Mouse (Mus musculus): ENCODE results near the gene 4930453N24Rik. TPM values are rescaled to one million over a fixed set of nuclear protein-coding genes. Genes with fewer than 3 reads are reported as not detected.
A peak's percentile ranks its signal among the peaks of the same experiment; 100 is the strongest.

Gene 4930453N24Rik
- polyA plus RNA-seq, 1 experiment = 15.8 TPM

- Histone ChIP-seq H3K4me3 (ENCODE audit: insufficient read depth, poor library complexity, severe bottlenecking) (no peak overlapping the region), H3ac (ENCODE audit: control insufficient read depth, insufficient read length, low read depth) (no peak overlapping the region), H3K79me3 (ENCODE audit: low read depth) (no peaks in the 10 kb centered on the region), H3K27me3 (ENCODE audit: control insufficient read depth, insufficient read depth, insufficient read length) (no peaks in the 10 kb centered on the region), H3K79me2 (ENCODE audit: control insufficient read depth, insufficient read depth) (no peaks in the 10 kb centered on the region), H3K36me3 (ENCODE audit: control insufficient read depth, insufficient read depth) (peaks cover 9% of the 10 kb centered on the region)
- TF ChIP-seq USF1 (IDR thresholded peaks at IDR 0.05; ENCODE audit: low read depth) (peak; percentile 58), CTCF (IDR thresholded peaks at IDR 0.05; ENCODE audit: control insufficient read depth, insufficient read depth, insufficient read length) (no peak)
Observed at GRCm38 (mm10) chr16:64758561-64759244, 12.3 kb downstream of the 4930453N24Rik start.

- H3K36me3 ChIP-seq (ENCODE audit: control insufficient read depth, insufficient read depth) = peaks cover under 1% of the 10 kb centered on the region
- TF ChIP-seq MYOD1 (IDR thresholded peaks at IDR 0.05; ENCODE audit: control insufficient read depth, insufficient read length, low read depth) (no peak), CTCF (IDR thresholded peaks at IDR 0.05; ENCODE audit: control insufficient read depth, insufficient read depth, insufficient read length) (no peak), CEBPB (IDR thresholded peaks at IDR 0.05; ENCODE audit: low read depth) (no peak), USF1 (IDR thresholded peaks at IDR 0.05; ENCODE audit: low read depth) (no peak), FOSL1 (IDR thresholded peaks at IDR 0.05; ENCODE audit: insufficient read depth, low read length, poor library complexity, severe bottlenecking) (no peak), MAX (IDR thresholded peaks at IDR 0.05) (no peak), MYOG (IDR thresholded peaks at IDR 0.05; ENCODE audit: control insufficient read depth, extremely low read depth, insufficient read length) (no peak)
- no peak overlapping the region for H3ac ChIP-seq (ENCODE audit: control insufficient read depth, insufficient read length, low read depth)
- no peaks in the 10 kb centered on the region for H3K27me3 ChIP-seq (ENCODE audit: control insufficient read depth, insufficient read depth, insufficient read length)
- H3K79me2 ChIP-seq (ENCODE audit: control insufficient read depth, insufficient read depth) = no peaks in the 10 kb centered on the region
- H3K79me3 ChIP-seq (ENCODE audit: low read depth) = no peaks in the 10 kb centered on the region
- no peak overlapping the region for H3K4me3 ChIP-seq (ENCODE audit: insufficient read depth, poor library complexity, severe bottlenecking)
Observed at GRCm38 (mm10) chr16:64757666-64758400, 13.1 kb downstream of the 4930453N24Rik start.

- H3K36me3 ChIP-seq (ENCODE audit: control insufficient read depth, insufficient read depth) = no peaks in the 10 kb centered on the region
- H3ac ChIP-seq (ENCODE audit: control insufficient read depth, insufficient read length, low read depth) = no peak overlapping the region
- H3K27me3 ChIP-seq (ENCODE audit: control insufficient read depth, insufficient read depth, insufficient read length) = no peaks in the 10 kb centered on the region
- H3K4me3 ChIP-seq (ENCODE audit: insufficient read depth, poor library complexity, severe bottlenecking) = no peak overlapping the region
- no peak for TF ChIP-seq CEBPB (IDR thresholded peaks at IDR 0.05; ENCODE audit: low read depth)
- TF ChIP-seq MAX (IDR thresholded peaks at IDR 0.05) = no peak
- TF ChIP-seq USF1 (IDR thresholded peaks at IDR 0.05; ENCODE audit: low read depth) = no peak
- no peak for TF ChIP-seq FOSL1 (IDR thresholded peaks at IDR 0.05; ENCODE audit: insufficient read depth, low read length, poor library complexity, severe bottlenecking)
- TF ChIP-seq MYOG (IDR thresholded peaks at IDR 0.05; ENCODE audit: control insufficient read depth, extremely low read depth, insufficient read length) = no peak
- no peak for TF ChIP-seq CTCF (IDR thresholded peaks at IDR 0.05; ENCODE audit: control insufficient read depth, insufficient read depth, insufficient read length)
- TF ChIP-seq MYOD1 (IDR thresholded peaks at IDR 0.05; ENCODE audit: control insufficient read depth, insufficient read length, low read depth) = no peak
- H3K79me3 ChIP-seq (ENCODE audit: low read depth) = no peaks in the 10 kb centered on the region
- no peaks in the 10 kb centered on the region for H3K79me2 ChIP-seq (ENCODE audit: control insufficient read depth, insufficient read depth)
Observed at GRCm38 (mm10) chr16:64756321-64756720, 14.6 kb downstream of the 4930453N24Rik start.

GRCm38 (mm10) chr16:64754743-64755139 is 16.2 kb downstream of the 4930453N24Rik start:
- Histone ChIP-seq H3K79me2 (ENCODE audit: control insufficient read depth, insufficient read depth) (no peaks in the 10 kb centered on the region), H3K36me3 (ENCODE audit: control insufficient read depth, insufficient read depth) (no peaks in the 10 kb centered on the region), H3K4me3 (ENCODE audit: insufficient read depth, poor library complexity, severe bottlenecking) (no peak overlapping the region), H3K79me3 (ENCODE audit: low read depth) (no peaks in the 10 kb centered on the region), H3ac (ENCODE audit: control insufficient read depth, insufficient read length, low read depth) (no peak overlapping the region), H3K27me3 (ENCODE audit: control insufficient read depth, insufficient read depth, insufficient read length) (no peaks in the 10 kb centered on the region)
- TF ChIP-seq USF1 (IDR thresholded peaks at IDR 0.05; ENCODE audit: low read depth) = no peak
- no peak for TF ChIP-seq MAX (IDR thresholded peaks at IDR 0.05)
- TF ChIP-seq MYOG (IDR thresholded peaks at IDR 0.05; ENCODE audit: control insufficient read depth, extremely low read depth, insufficient read length) = no peak
- TF ChIP-seq CTCF (IDR thresholded peaks at IDR 0.05; ENCODE audit: control insufficient read depth, insufficient read depth, insufficient read length) = no peak
- no peak for TF ChIP-seq MYOD1 (IDR thresholded peaks at IDR 0.05; ENCODE audit: control insufficient read depth, insufficient read length, low read depth)
- no peak for TF ChIP-seq FOSL1 (IDR thresholded peaks at IDR 0.05; ENCODE audit: insufficient read depth, low read length, poor library complexity, severe bottlenecking)
- TF ChIP-seq CEBPB (IDR thresholded peaks at IDR 0.05; ENCODE audit: low read depth) = no peak

- Histone ChIP-seq H3K36me3 (ENCODE audit: control insufficient read depth, insufficient read depth) (no peaks in the 10 kb centered on the region), H3K27me3 (ENCODE audit: control insufficient read depth, insufficient read depth, insufficient read length) (no peaks in the 10 kb centered on the region), H3K79me3 (ENCODE audit: low read depth) (no peaks in the 10 kb centered on the region), H3K79me2 (ENCODE audit: control insufficient read depth, insufficient read depth) (no peaks in the 10 kb centered on the region), H3ac (ENCODE audit: control insufficient read depth, insufficient read length, low read depth) (no peak overlapping the region), H3K4me3 (ENCODE audit: insufficient read depth, poor library complexity, severe bottlenecking) (no peak overlapping the region)
- TF ChIP-seq CTCF (IDR thresholded peaks at IDR 0.05; ENCODE audit: control insufficient read depth, insufficient read depth, insufficient read length) = no peak
- no peak for TF ChIP-seq MYOD1 (IDR thresholded peaks at IDR 0.05; ENCODE audit: control insufficient read depth, insufficient read length, low read depth)
- TF ChIP-seq FOSL1 (IDR thresholded peaks at IDR 0.05; ENCODE audit: insufficient read depth, low read length, poor library complexity, severe bottlenecking) = no peak
- no peak for TF ChIP-seq MAX (IDR thresholded peaks at IDR 0.05)
Observed at GRCm38 (mm10) chr16:64753990-64754742, 16.8 kb downstream of the 4930453N24Rik start.
